Mouse (Mus musculus) adipocyte (in vitro differentiated cells): ENCODE results near the gene Tbc1d15.
A peak's percentile ranks its signal among the peaks of the same experiment; 100 is the strongest.

Experiments
- DNase-seq: peaks from one replicate; pipeline ENCODE4 v3.0.0-alpha.2; 2016; ENCODE audit warnings: low spot score

Tbc1d15 gene

DNA sequence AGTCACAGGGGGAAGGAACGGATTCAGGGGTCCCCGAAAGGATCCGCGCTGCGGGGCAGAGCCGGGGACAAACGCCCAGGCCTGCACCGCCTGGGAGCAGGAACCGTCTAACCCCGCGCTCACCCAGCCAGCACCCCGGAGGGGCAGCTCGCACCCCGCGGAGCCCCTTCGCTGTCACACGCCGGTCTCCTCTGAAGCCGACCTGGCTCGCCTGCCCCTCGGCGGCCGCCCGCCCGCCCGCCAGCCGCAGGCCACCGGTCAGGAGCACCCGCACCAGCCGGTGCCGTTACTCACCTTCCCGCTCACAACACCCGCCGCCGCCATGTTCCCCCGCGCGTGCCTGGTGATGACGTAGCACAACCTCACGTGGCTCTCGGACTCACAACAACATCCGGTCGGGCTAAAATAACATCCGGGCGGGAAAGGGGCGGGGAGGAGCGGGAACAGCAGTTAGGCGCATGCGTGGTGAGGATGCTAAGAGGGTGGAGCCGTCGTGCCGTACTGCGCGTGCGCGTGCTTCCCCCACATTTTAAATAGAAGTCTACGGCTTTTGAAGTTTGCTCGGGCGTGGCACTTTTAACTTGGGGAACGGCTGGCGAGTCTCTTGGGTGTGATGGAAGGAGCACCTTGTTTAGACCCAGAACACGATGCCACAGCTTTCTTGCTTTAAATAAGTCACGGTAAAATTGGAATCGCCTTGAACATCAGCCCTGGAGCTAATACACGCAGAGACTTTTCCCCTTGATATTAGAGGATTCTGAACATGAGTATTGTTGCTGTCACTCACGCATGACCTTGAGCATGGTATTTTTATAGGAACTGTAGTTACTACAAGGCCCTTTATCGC, at the start of gene Tbc1d15:
Gene Tbc1d15 (minus strand): TSS at position 380 of the 847 bp plus-strand sequence.
- peak; percentile 99 for DNase-seq

DNA sequence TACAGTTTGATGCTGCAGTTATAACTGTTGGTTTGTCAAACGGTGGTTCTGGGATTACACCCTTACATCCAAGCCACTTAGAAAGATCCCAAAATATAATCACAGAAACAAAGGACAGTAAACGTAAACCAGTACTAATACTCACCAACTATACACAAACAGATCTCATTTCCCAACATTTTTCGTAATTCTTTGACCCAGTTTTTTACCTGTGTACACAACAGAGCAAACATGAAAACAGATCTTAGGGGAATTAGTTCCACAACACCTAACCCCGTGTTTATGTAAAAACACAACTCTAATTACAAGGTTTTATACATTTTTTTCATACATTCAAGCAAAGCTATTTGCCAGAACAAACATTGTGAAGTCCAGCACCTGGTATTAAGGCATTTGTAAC, 47.4 kb upstream of the Tbc1d15 start:
- no peak for DNase-seq

DNA sequence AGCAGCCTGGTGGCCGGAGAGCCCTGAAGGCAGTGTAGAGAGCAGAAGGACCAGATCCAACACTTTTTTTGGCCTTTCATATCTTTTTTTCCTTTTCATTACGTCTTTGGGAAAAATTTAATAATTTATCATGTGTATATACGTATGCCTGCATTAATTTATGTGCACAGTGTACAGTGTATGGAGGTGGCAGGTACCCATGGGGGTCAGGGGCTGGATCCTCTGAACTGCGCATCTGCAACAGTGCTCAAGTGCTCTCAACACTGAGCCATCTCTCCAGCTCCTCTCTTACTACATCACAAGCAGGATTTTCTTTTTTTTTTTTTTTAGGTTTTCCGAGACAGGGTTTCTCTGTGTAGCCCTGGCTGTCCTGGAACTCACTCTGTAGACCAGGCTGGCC, 46.3 kb upstream of the Tbc1d15 start:
- DNase-seq = no peak

DNA sequence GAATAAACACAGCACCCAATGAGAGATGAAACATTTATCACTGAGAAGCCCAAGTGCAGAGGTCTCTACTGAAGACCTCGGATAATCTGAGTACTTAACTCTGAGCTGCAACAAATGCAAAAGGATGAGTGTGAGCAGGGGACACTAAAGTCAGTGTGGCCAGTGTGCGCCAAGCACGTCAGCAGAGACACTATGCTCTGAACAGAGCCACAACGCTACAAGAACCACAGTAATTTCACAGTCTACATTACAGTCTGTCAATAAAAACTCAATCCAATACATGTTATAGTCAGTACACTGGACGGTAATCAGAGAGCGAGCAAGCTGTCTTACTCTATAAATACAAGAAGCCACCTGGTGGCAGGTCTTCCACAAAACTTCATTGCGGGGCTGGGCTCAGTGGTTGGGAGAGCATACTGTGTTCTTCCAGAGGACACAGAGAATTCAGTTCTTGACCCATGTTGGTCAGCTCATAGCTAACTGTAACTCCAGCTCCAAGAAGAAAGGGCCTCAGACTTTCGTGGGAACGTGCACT, 45.2 kb upstream of the Tbc1d15 start:
- peak; percentile 16 for DNase-seq

DNA sequence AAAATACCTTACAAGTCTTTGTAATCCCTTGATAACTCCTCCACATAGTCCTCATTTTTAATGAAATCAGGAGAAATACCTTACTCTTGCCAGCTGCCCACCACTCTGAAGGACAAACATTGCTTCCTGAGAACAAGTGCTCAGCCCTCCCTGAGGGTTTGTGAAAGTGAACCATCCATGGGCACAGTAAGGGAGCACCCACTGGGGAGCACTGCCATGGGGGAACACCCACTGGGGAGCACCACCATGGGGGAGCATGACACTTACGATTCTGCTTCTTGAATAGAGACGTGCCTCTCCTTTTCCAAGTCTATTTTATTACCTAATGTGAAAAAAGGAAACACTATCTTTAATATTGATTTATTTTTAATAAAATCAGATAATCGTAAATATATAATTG, 43.9 kb upstream of the Tbc1d15 start:
- DNase-seq = no peak

DNA sequence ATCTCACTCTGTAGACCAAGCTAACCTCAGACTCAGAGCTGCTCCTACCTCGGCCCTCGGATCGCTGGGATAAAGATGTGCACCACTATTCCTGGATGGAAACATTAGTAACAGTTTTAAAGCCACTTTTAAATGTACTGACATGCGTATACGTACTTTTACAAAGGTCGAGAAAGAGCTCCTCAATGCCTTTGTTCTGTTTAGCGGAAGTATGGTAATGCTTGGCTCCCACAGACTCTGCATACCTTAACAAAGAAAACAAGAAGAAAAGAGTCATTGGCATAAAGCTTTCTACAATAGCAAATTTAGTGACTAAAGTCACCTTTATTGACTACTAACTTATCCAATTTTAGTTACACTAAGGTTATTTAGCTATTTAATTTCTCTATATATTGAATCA, 43.4 kb upstream of the Tbc1d15 start:
- DNase-seq = no peak

DNA sequence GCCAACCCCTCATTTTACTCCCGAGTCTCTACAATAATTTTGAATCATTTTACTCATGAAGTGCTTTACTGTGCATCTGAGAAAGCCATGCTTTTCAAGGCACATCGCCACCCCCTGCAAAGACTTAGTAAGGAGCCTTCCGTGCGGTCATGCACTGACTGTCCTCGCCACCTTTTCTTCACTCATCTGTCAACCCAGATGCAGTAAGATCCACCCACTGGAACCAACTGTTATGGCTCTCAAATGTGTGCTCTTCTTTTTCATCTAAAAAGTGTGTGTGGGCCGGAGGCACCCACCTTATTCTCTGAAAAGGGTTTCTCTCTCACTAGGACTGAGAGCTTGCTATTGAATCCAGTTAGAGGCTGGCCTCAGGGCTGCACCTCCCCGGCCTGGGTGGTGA, 42.7 kb upstream of the Tbc1d15 start:
- no peak for DNase-seq

DNA sequence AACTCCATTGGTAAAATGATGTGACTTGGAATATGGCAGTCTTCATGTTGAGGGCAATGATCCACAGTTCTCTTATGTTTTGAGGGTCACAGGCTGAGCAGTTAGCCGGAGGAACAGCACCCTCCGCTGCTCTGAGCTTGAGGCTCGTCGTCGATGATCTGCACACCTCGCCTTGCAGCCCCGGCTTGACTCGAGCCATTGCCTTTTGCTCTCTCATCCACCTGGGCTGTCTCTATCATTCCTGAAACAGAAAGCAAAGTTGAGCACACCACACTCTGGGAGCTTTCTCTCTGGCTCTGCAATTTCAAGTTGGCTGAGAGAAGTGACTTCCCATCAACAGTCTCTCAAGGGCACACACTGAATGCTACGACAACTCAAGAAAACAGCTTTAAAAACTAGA, 39.4 kb upstream of the Tbc1d15 start:
- DNase-seq = no peak

DNA sequence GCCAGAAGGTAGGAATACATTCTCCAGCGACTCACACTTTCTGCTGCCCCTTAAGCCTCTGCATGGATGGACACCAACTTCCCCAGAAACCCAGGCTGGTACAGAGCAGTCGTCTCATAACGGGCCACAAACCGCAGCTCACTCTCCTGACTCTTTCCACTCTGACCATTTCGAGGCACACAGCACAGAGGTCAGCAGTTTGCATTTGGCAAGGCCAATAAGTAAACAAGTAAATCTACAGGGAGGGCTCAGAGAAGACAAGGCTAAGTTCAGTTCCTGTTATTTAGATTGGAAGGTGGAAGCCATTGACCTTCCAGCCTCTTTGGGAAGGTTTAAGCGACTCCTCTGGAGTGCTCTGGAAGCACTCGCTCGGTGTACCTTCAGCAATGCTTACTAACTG, 37.6 kb upstream of the Tbc1d15 start:
- DNase-seq = peak; percentile 66

DNA sequence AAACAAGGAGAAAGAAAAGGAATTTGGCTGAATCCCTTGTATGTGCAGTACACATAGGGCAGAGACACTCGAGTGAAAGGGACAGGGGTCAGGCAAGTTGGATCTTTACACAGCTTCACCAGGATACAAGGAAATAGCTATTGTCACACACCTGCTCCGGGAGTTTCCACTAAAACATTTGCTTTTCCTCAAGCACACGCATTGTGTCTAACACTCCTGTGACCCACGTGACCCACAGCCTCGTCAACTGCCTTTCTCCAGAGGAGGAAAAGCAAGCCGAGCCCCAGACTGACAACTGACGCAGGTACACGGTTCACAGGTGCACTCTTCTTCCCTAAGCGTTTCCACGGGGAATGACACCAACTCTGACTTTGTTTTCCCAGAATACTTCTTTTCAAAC, 32.9 kb upstream of the Tbc1d15 start:
- no peak for DNase-seq

DNA sequence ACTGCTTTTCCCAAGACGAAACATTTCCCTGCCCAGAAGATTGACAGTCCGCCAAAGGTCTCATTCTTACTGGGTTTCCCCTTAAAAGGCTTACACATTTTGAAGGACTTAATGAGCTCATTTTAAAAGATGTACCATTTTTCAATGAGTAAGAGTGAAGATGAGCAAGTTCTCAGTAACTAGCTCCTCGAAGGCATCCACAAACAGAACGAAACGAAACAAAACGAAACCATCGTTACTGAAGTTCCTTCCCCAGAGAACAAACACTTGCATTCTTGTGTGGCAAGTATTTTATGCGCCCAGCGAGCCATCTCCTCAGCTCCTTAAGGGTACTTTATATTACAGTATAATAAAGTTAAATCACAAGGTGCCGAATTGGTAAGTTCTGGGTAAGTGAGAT, 30.1 kb upstream of the Tbc1d15 start:
- no peak for DNase-seq

DNA sequence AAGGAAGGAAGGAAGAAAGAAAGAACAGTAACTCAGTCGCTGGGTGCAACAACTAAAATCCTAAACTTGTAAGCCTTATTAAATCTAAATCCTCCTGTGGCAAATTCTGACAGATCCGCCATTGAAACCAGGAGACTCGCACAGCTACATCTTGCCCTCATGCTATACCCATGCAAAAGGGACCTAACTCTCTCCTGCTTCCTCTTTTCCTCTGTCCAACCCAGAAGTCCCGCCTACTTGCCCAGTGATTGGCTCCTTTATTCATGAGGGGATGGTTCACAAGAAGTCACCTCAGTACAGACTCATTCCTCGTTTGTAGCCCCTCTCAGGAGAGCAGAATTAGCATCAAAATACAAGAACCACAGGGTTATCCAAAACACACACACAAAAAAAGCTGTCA, 20.4 kb upstream of the Tbc1d15 start:
- no peak for DNase-seq

DNA sequence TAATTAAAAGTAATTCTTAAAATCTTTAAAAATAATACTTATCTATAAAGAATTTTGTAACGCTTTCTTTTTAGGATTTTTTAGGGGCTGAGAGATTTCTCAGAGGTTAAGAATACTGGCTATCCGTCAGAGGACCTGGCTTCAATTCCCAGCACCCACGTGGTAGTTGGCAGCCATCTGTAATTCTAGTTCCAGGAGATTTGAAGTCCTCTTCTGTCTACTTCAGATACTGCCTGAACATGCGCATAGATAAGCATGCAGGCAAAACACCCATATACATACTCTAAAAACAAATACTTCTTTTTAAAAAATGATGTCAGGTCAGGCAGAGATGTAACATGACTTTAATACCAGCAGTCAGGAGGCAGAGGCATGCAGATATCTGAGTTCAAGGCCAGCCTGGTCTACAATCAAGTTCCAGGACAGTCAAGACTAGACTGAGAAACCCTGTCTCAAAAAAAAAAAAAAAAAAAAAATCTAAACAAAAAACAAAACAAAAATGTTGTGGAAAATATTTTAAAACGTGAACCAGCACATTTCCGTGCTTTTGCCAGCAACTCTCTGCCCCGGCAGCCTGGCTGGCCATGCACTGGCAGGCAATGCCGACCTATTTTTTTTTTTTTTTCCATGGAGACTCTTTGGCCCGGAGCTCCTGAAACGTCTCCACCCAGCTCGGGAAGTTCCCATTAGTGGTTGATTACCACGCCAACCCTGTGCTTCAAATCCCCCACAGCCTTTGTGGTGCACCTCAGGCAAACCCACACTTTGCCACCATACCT, 19.5 kb upstream of the Tbc1d15 start:
- no peak for DNase-seq

DNA sequence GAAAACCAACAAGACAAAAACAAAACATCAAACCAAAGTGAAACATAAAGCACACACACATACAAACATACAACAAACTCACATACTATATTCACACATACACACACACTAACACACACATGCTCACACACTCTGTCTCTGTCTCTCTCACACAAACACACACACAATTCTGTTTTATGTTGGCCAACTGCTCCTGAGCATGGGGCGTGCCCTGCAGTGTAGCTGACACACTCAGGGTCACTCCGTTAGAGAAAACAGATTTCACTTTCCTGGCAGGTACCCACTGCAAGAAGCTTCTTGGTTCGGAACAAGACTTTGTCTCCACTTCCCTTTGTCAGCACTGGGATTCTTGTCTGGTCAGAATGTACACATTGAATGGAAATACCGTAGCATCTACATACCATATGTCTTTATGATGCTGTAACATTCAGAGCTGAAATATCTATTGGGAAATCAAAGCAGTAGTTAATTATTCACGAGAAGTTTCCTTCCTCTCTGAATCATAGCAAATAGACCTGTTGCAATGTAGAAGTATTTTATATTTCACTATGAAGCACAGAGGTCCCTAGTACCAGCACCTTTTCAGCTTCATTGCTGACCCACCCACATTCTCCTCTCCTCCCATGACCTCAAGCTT, 11.8 kb upstream of the Tbc1d15 start:
- no peak for DNase-seq

DNA sequence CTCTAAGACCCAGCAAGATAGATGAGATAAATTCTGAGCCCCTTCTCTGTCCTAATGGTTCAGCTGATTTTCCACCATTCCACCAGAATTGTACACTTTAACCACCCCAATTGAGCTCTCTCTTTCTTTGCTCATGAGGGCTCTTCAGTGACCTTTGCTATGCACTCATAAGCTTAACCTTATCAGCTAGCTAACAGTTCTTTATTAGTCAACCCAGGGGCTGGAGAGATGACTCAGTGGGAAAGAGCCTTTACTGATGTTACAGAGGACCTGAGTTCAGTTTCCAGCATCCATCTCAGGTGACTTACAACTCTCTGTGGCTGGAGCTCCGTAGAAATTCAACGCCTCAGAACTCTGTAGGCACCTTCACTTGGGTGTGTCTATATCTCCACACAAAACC, 11.0 kb upstream of the Tbc1d15 start:
- DNase-seq = no peak

DNA sequence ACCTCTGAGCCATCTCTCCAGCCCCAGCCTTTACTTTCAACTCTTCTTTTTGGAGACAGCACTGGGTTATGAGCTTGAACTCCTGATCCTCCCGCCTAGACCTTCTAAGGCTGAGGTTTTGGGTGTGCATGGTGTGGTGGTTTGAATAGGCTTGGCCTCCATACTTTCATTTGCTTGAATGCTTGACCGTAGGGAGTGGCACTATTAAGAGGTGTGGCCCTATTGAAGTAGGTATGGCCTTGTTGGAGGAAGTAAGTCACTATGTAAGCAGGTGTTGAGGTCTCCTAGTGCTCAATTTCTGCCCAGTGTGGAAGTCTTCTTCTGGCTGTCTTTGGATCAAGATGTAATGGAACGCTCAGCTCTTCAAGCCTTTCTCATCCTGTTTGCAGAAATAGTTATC, 10.2 kb upstream of the Tbc1d15 start:
- DNase-seq = no peak

DNA sequence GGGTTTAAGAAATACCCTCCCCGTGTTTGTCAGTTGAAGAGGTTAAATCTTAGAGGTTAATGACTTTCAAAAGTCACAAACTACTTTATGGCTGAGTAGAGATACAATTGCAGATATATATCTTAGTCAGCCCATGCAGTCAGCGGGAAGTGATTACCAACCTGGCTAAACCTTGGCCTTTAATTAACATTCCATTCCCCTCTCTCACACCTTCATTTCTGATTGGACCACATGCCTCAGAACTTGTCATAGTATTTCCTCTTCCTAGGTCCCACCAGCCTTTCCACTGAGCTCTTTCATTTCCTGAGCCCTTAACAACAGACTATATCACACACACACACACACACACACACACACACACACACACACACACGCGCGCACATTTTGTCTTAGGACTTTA, 4.9 kb upstream of the Tbc1d15 start:
- no peak for DNase-seq

DNA sequence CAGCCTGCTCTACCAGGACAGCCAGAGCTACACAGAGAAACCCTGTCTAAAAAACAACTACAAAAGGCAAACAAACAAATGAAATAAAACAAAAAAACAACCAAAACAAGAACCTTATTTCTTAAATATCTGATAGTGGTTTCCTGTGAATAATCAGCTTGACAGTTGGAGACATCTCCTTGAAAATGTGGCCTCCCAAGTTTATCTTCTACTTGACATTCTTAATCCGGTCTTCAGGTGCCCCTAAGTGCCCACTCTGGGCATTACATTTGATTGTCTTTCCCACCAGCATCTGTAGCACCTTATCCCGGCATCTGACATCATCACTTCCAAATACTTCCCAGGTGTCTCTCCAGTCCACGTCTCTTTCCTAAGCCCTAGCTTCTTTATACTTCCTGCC, 2.3 kb upstream of the Tbc1d15 start:
- DNase-seq = no peak

DNA sequence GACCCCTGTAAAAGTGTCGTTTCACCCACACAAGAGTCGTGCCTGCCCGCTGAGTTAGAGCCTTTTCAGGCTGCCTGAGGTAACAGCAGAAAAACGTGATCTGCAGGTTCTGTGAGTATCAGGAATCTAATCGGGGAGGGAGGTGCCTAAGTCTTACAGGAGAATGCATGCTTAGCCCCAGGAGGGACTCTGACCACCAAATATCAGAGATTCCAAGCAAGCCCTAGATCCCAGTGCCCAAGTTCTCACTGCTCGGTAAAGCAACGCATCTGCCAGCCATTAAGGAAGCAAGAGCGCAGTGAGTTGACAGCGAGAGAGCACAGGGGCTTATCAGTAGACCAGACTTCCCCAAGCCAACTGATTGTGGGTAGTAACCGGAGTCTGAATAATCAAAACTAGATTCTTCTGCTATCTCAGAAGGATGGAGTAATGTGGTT, 1.1 kb upstream of the Tbc1d15 start:
- no peak for DNase-seq

DNA sequence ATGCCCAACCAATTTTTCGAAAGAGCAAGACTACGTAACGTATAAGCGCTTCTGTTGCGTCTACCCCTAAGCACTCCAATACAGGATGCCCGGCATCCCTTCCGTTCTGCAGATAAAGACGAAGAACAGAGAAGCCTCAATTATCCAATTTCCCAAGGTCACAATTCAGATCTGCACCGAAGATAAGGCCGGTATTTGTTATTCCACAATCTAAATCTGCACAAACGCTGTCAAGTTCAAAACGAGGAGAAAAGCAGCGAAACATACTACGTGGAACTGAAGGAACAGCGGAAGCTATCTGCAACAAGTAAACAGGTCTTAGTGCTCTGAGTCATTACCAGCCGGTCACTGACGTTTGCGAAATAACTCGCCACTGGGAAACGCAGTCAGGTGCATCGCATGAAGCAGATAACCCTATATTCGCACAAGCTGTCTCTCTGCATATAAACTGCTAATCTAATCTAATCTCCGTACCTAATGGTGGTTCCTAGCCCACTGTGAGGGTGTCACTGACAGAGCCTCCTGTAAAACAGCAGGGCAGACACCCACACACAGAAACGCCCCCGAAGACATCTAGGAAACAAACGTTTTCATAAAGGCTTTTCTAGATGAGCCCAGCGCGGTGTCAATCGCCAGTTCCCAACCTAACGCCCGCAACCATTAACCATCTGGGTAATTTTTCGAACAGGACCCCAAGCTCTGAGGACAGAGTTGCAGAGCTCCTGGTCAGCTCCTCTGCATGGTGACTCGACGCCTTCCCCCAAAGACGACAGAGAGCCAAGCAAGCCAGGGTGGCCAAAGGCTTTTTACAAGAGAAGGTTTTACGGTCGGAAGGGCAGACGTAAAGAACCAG, 806 bp downstream of the Tbc1d15 start:
- DNase-seq = peak; percentile 51

DNA sequence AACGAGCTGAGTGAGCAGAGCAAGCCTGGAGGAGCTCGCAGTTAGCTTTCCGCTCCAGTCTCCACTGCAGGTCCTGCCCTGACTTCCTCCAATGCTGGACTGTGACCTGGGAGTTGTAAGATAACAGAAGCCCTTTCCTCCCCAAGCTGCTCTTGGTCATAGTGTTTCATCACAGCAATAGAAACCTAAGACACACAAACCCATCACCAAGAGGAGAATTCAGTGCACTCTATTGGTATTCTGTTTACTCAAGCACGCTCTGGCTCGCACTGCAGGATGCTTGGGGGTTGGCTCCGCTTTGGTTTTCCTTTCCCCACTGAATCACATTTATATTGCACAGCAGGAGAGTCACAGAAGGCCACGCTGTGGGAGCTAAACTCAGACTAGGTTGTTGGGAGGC, 3.2 kb downstream of the Tbc1d15 start:
- DNase-seq = peak; percentile 26

DNA sequence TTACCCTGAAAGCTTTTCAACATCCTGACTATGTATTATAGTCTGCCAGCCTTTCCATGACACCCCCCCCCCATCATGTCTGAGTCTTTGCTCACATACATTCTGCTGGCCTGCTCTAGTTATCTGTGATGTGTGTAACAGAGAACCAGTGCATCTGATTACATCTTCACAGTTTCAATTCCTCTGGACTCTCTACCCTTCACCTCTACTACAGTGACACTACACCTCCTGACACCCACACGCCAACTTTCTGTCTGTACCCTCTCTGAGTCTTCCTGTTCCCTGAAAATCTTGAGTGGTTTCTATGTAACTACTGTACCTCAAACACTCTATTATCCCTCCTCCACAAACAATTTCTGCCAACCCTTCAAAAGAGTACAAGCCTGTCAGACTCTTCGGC, 5.8 kb downstream of the Tbc1d15 start:
- DNase-seq = no peak
